Mouse (Mus musculus) MN1 (cell line): ENCODE results near the gene Fibcd1.

Experiments
- DNase-seq: peaks from one replicate; pipeline ENCODE4 v3.0.0-alpha.2; 2016; ENCODE audit warnings: low spot score

The Fibcd1 gene

DNA sequence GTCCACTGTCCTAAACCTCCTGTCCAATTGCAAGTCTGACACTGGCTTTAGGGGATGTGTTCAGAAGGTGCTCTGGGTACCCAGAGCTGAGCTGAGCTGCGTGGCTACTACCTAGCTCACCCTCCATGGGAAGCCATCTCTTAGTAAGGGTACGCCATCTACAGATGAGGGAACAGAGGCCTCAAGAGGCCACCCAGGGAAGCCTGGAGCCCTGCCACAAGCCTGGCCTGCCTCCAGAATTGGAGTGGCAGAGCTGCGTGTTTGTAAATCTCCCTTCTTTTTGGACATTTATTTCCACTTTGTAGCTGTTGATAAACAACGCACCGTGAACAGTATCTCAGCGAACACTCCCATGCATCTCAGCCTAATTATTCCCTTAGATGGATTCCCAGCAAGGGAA is 11.4 kb upstream of the Fibcd1 start:
- DNase-seq: no peak

- no peak for DNase-seq
Measured at GRCm38 (mm10) chr2:31855991-31856390, 10.2 kb upstream of the Fibcd1 start.

GRCm38 (mm10) chr2:31850141-31850540 is 4.3 kb upstream of the Fibcd1 start:
- no peak for DNase-seq

- no peak for DNase-seq
Measured at GRCm38 (mm10) chr2:31847908-31848307, 2.1 kb upstream of the Fibcd1 start.

GRCm38 (mm10) chr2:31846692-31847660 is 1.2 kb upstream of the Fibcd1 start:
- DNase-seq: peak; percentile 51

DNA sequence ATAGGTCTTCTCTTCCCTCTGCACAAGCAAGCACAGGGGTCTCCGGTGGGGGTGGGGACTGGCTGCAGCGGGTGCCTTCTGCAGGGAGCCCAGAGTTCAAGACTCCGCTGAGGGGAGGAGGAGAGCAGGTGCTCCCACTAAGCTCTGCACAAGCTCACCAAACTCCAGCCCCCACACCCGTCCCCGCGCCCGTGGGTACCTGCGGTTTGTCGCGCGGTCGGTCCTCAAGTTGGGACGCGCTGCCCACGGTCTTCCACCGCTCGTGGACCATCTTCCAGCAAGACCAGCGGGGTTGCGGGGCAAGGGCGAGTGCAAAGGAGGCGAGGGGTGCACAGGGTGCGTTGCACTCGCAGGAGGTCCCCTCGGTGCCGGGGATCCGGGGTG is 301 bp downstream of the Fibcd1 start:
- no peak for DNase-seq

GRCm38 (mm10) chr2:31844729-31845136 is 1.1 kb downstream of the Fibcd1 start:
- DNase-seq: no peak

DNA sequence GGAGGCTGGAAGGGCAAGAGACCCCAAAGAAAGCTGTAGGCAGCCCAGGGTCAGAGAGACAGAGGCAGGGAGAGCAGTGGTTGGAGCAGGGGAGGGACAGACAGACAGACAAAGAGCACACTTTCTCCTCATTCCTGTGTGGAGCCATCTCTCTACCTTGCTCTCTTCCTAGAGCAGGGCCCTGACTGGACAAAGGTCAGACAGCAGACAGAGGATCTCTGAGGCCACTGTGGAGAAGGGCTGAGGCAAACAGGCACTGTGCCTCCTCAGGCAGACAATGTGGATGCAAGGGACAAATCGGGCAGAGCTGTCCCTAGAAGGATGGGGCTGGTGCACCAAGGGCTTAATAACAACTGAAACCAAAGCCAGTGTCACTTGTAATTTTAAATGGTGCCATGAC is 6.9 kb downstream of the Fibcd1 start:
- DNase-seq: no peak

DNA sequence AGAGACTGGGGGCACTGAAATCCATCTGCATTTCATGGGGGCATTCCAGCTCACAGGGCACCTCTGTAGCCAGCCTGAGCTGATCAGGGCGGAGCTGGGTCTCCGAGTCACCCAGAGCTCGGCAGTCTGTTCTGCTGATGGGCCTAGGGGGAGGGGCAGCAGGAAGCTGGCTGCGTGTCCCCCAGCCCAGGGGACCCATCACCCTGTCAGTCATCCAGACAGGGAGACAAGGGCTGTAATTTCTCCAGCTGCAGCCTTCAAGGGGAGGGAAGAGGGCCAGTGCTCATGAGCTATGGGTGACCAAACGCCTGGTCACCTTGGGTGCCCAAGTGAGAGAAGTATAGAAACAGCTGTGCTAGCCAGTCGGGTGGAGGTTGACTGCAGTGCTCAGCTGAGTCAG is 8.8 kb downstream of the Fibcd1 start:
- no peak for DNase-seq

- DNase-seq: no peak
Measured at GRCm38 (mm10) chr2:31836091-31836490, 9.7 kb downstream of the Fibcd1 start.

- no peak for DNase-seq
Measured at GRCm38 (mm10) chr2:31828311-31828825, 17.4 kb downstream of the Fibcd1 start.

GRCm38 (mm10) chr2:31827877-31828276 is 17.9 kb downstream of the Fibcd1 start:
- DNase-seq: peak; percentile 75

GRCm38 (mm10) chr2:31826094-31827085 is 19.4 kb downstream of the Fibcd1 start:
- DNase-seq: no peak

DNA sequence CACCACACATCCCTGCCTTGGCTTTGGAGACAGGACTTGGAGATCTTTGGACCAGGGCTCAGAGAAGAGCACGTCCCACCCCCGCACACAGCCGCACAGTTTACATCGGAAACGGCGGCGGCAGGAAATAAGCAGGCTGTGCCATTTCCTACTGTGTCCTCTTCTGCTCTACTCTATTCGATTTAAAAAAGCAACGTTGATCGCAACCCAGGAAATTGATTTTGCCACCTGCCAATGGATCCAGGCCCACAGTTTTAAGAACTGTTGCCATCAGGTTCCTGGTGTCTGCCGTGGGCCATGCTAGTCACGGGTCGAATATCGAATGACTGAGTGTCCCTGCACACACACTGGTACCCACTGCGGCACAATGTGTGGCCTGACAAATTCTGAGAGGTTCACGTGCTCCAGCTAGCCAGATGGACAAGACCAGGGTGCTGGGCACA is 20.3 kb downstream of the Fibcd1 start:
- DNase-seq: no peak

DNA sequence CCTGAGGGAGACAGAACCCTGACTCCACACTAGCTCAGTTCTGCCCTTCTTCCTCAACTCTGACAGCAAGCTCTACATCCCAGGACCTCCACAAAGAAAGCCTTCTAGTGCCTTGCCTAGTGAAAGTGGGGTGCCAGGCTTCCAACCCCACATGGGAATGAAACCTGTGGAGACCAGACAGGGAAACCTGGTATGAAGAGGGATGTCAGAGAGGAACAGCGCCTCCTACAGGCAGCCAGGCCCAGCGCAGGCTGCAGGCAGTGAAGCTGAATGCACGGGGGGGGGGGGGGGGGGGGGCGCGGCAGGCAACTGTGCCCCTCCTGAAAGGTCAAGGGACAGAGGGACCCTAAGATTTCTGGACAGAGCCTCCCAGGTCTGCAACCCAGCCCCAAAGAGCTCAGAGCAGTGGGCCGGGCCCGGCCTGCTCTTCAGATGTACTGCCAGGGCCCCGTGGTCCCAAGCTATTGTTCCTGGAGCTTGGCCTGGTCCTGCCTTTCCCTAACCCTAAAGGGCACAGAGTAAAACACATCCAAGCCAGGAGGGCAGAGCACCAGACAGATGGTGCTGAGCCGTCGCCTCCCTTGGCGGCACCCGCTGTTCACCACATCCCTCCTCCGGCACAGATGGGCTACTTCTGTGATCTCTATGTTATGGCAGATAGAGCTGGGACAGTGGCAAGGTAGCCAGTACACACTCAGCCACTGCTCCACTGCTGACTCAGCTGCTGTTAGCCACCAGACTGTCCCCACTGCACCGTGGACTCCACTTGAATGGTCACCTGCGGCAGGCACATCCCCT is 21.7 kb downstream of the Fibcd1 start:
- no peak for DNase-seq

DNA sequence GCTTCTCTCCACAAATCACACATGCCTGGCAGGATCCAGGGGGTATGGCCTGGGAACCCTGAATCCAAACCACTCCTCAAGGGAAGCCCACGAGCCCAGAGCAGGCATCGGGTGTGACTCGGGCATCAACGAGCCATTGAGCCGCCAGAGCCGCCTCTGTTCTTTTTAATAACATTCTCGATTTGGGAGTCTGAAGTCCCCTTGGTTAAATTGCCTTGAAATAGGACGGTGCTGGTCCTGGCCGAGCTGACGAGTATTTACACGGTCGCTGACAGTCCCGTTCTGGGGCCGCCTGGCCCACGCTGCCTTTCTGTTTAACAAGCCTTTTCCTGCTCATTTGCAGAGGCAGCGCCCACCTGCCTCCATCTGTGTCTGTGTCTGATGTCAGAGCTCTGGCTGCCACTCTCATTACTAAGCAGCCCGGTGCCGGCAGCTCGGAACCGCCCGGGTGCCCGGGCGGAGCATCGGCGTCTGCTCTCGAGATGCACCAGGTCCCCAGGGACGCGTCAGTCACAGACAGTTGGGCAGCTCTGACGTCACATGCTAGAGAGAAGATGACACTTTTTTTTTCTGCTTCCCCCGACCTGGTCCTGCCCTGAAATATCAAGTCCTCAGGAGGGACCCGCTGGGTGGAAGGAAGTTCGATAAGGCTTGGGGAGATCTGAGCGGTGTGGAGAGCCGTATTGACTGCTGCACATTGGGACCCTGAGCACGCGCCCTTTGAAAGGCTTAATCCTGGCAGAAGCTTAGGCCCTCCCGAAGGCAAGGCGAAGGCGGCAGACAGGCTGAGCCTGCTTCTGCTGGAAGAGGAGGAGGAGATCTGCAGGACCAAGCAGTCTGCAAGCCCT is 23.1 kb downstream of the Fibcd1 start:
- DNase-seq: peak; percentile 83

- peak; percentile 66 for DNase-seq
Measured at GRCm38 (mm10) chr2:31815367-31815766, 30.4 kb downstream of the Fibcd1 start.

GRCm38 (mm10) chr2:31814699-31815098 is 31.1 kb downstream of the Fibcd1 start:
- no peak for DNase-seq

DNA sequence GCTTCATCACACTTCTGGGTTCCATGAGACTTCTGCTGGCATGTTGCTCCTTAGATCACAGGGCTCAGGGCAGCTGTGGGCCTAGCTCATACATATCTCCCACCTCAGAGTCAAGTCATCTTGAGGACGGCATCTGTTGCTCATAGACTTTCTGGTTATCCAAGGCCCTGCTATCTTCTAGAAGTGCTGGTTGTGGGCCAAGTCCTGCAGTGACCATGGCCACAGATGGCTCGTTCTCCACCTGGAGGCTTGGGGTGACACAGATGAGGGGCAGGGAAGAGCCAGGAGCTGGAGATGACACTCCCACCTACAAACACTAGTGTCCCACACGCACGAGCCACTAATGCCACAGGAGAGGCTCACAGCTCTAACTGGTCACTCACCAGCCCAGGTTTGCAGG is 32.2 kb downstream of the Fibcd1 start:
- no peak for DNase-seq
